In genomic region chr7:51101166-51101565, GRCm38 (mm10) we compare ENCODE assay signal across 19 mouse cellular contexts.
DNase-seq lines count a peak whose midpoint lies in the region; ATAC-seq and TF ChIP-seq lines count a peak whose summit lies in the region.
"Had no signal": no experiment of that assay in that cellular context is flagged by ENCODE, and none has a peak within 500 bp of the region (broad histone marks: within the 10 kb centered on the region; RNA-seq: fewer than 3 reads in every experiment).

No protein-coding gene starts in this region.

- H3K9ac ChIP-seq in hindbrain, embryonic 13.5 days: no peak overlapping the region
- H3K9ac ChIP-seq in hindbrain, embryonic 14.5 days: no peak overlapping the region
- H3K9ac ChIP-seq in neural tube, embryonic 13.5 days: no peak overlapping the region
- no peak overlapping the region for H3K9ac ChIP-seq in neural tube, embryonic 15.5 days (replicated peaks)
- no peak overlapping the region for H3K9ac ChIP-seq in midbrain, postnatal 0 days (replicated peaks; ENCODE audit: low read length, poor library complexity, severe bottlenecking)
- no peak overlapping the region for H3K9ac ChIP-seq in liver, embryonic 11.5 days (ENCODE audit: low read depth, low read length)
- H3K9ac ChIP-seq: embryonic facial prominence, embryonic 13.5 days; forebrain, embryonic 15.5 days; heart, embryonic 13.5 days; hindbrain, embryonic 12.5 days had no signal

- H3K36me3 ChIP-seq in hindbrain, embryonic 13.5 days: no peaks in the 10 kb centered on the region
- H3K36me3 ChIP-seq in hindbrain, embryonic 14.5 days (replicated peaks; ENCODE audit: control insufficient read depth, insufficient read depth): no peaks in the 10 kb centered on the region
- no peaks in the 10 kb centered on the region for H3K36me3 ChIP-seq in neural tube, embryonic 13.5 days
- H3K36me3 ChIP-seq in neural tube, embryonic 15.5 days: no peaks in the 10 kb centered on the region
- no peaks in the 10 kb centered on the region for H3K36me3 ChIP-seq in midbrain, postnatal 0 days (ENCODE audit: insufficient read depth, low read length)
- H3K36me3 ChIP-seq in liver, embryonic 11.5 days (ENCODE audit: control insufficient read depth, insufficient read depth, low read length): no peaks in the 10 kb centered on the region
- H3K36me3 ChIP-seq: embryonic facial prominence, embryonic 13.5 days; forebrain, embryonic 15.5 days; heart, embryonic 13.5 days; hindbrain, embryonic 12.5 days had no signal

- no peaks in the 10 kb centered on the region for H3K9me3 ChIP-seq in hindbrain, embryonic 13.5 days
- H3K9me3 ChIP-seq in hindbrain, embryonic 14.5 days (ENCODE audit: control insufficient read depth, low read length): no peaks in the 10 kb centered on the region
- H3K9me3 ChIP-seq in neural tube, embryonic 13.5 days: no peaks in the 10 kb centered on the region
- H3K9me3 ChIP-seq in neural tube, embryonic 15.5 days (replicated peaks): no peaks in the 10 kb centered on the region
- H3K9me3 ChIP-seq in midbrain, postnatal 0 days (ENCODE audit: low read length): no peaks in the 10 kb centered on the region
- no peaks in the 10 kb centered on the region for H3K9me3 ChIP-seq in liver, embryonic 11.5 days (ENCODE audit: control insufficient read depth, low read length)
- H3K9me3 ChIP-seq: embryonic facial prominence, embryonic 13.5 days; forebrain, embryonic 15.5 days; heart, embryonic 13.5 days; hindbrain, embryonic 12.5 days had no signal

- no peak overlapping the region for H3K4me2 ChIP-seq in hindbrain, embryonic 13.5 days
- H3K4me2 ChIP-seq in hindbrain, embryonic 14.5 days (replicated peaks): no peak overlapping the region
- no peak overlapping the region for H3K4me2 ChIP-seq in neural tube, embryonic 13.5 days
- no peak overlapping the region for H3K4me2 ChIP-seq in neural tube, embryonic 15.5 days
- no peak overlapping the region for H3K4me2 ChIP-seq in midbrain, postnatal 0 days (ENCODE audit: low read depth, low read length, poor library complexity, severe bottlenecking)
- H3K4me2 ChIP-seq in liver, embryonic 11.5 days: no peak overlapping the region
- H3K4me2 ChIP-seq: embryonic facial prominence, embryonic 13.5 days; forebrain, embryonic 15.5 days; heart, embryonic 13.5 days; hindbrain, embryonic 12.5 days had no signal

- peak; percentile 24; the same call in 1 of the 2 replicates for ATAC-seq in hindbrain, embryonic 13.5 days (ENCODE audit: low FRiP score)
- ATAC-seq in hindbrain, embryonic 14.5 days (ENCODE audit: low FRiP score): no peak
- ATAC-seq in neural tube, embryonic 13.5 days (ENCODE audit: low read depth): peak; percentile 43; the same call in 1 of the 2 replicates
- ATAC-seq in neural tube, embryonic 15.5 days (ENCODE audit: low FRiP score): no peak
- ATAC-seq in midbrain, postnatal 0 days (ENCODE audit: low FRiP score): no peak
- ATAC-seq in liver, embryonic 11.5 days (replicated peaks; ENCODE audit: low FRiP score): no peak
- ATAC-seq: forebrain, embryonic 15.5 days had no signal

- no peak for DNase-seq in hindbrain, embryonic 14.5 days (ENCODE audit: low spot score)
- DNase-seq in midbrain, postnatal 0 days (ENCODE audit: low spot score): peak; percentile 27
- DNase-seq in right cerebral cortex, postnatal 36 days (ENCODE audit: low spot score in 2 of 2): no peak
- DNase-seq in liver, embryonic 11.5 days (ENCODE audit: low spot score): no peak
- DNase-seq: adrenal gland, adult 8-10 months; cerebellum, adult 11-12 months; cerebellum, adult 9-10 months; cerebellum, postnatal 25 days; gastrocnemius, postnatal 36 days; heart, adult 11 months; heart, postnatal 36 days had no signal

- 61% methylated on average over 2 of the region's 2 CpGs for WGBS in hindbrain, embryonic 13.5 days
- WGBS in hindbrain, embryonic 14.5 days: 61% methylated on average over 2 of the region's 2 CpGs
- 61% methylated on average over 2 of the region's 2 CpGs for WGBS in neural tube, embryonic 13.5 days
- WGBS in neural tube, embryonic 15.5 days: 45% methylated on average over 2 of the region's 2 CpGs
- WGBS in midbrain, postnatal 0 days: 48% methylated on average over 2 of the region's 2 CpGs
- 78% methylated on average over 2 of the region's 2 CpGs for WGBS in liver, embryonic 11.5 days

- H3K27ac ChIP-seq in hindbrain, embryonic 13.5 days: no peak overlapping the region
- no peak overlapping the region for H3K27ac ChIP-seq in hindbrain, embryonic 14.5 days
- H3K27ac ChIP-seq in neural tube, embryonic 13.5 days (replicated peaks): no peak overlapping the region
- H3K27ac ChIP-seq in neural tube, embryonic 15.5 days (replicated peaks): no peak overlapping the region
- H3K27ac ChIP-seq in midbrain, postnatal 0 days (ENCODE audit: low read depth, low read length): no peak overlapping the region
- H3K27ac ChIP-seq in liver, embryonic 11.5 days (ENCODE audit: low read depth, low read length): no peak overlapping the region
- H3K27ac ChIP-seq: embryonic facial prominence, embryonic 13.5 days; forebrain, embryonic 15.5 days; heart, embryonic 13.5 days; hindbrain, embryonic 12.5 days had no signal

- no peaks in the 10 kb centered on the region for H3K27me3 ChIP-seq in hindbrain, embryonic 13.5 days
- H3K27me3 ChIP-seq in hindbrain, embryonic 14.5 days (ENCODE audit: control insufficient read depth, insufficient read depth, low read length): no peaks in the 10 kb centered on the region
- no peaks in the 10 kb centered on the region for H3K27me3 ChIP-seq in neural tube, embryonic 13.5 days
- no peaks in the 10 kb centered on the region for H3K27me3 ChIP-seq in neural tube, embryonic 15.5 days (replicated peaks)
- H3K27me3 ChIP-seq in midbrain, postnatal 0 days (ENCODE audit: insufficient read depth, low read length): no peaks in the 10 kb centered on the region
- no peaks in the 10 kb centered on the region for H3K27me3 ChIP-seq in liver, embryonic 11.5 days (replicated peaks; ENCODE audit: control insufficient read depth, insufficient read depth, low read length)
- H3K27me3 ChIP-seq: CH12.LX; embryonic facial prominence, embryonic 13.5 days; forebrain, embryonic 15.5 days; heart, embryonic 13.5 days; hindbrain, embryonic 12.5 days had no signal

- TF ChIP-seq CTCF in midbrain, postnatal 0 days (IDR thresholded peaks at IDR 0.05): no peak

- H3K4me3 ChIP-seq in hindbrain, embryonic 13.5 days: no peak overlapping the region
- H3K4me3 ChIP-seq in hindbrain, embryonic 14.5 days (replicated peaks; ENCODE audit: low read length): no peak overlapping the region
- no peak overlapping the region for H3K4me3 ChIP-seq in neural tube, embryonic 13.5 days
- no peak overlapping the region for H3K4me3 ChIP-seq in neural tube, embryonic 15.5 days (replicated peaks)
- no peak overlapping the region for H3K4me3 ChIP-seq in midbrain, postnatal 0 days (ENCODE audit: low read depth, low read length)
- no peak overlapping the region for H3K4me3 ChIP-seq in liver, embryonic 11.5 days (ENCODE audit: low read depth, low read length)
- H3K4me3 ChIP-seq: embryonic facial prominence, embryonic 13.5 days; forebrain, embryonic 15.5 days; heart, embryonic 13.5 days; hindbrain, embryonic 12.5 days had no signal

- no peaks in the 10 kb centered on the region for H3K4me1 ChIP-seq in hindbrain, embryonic 13.5 days (replicated peaks)
- no peaks in the 10 kb centered on the region for H3K4me1 ChIP-seq in hindbrain, embryonic 14.5 days (replicated peaks; ENCODE audit: control insufficient read depth, insufficient read depth, low read length)
- no peaks in the 10 kb centered on the region for H3K4me1 ChIP-seq in neural tube, embryonic 13.5 days (replicated peaks)
- H3K4me1 ChIP-seq in neural tube, embryonic 15.5 days: no peaks in the 10 kb centered on the region
- H3K4me1 ChIP-seq in midbrain, postnatal 0 days (ENCODE audit: insufficient read depth, low read length): no peaks in the 10 kb centered on the region
- H3K4me1 ChIP-seq in liver, embryonic 11.5 days (replicated peaks; ENCODE audit: control insufficient read depth, insufficient read depth, low read length): no peaks in the 10 kb centered on the region
- H3K4me1 ChIP-seq: embryonic facial prominence, embryonic 13.5 days; forebrain, embryonic 15.5 days; heart, embryonic 13.5 days; hindbrain, embryonic 12.5 days had no signal

Comparison
In these comparisons a context has a peak if more than half of its experiments do, and no peak if none do; other contexts are left out.
1. ATAC-seq: peak in hindbrain, embryonic 13.5 days (single experiment) and neural tube, embryonic 13.5 days (single experiment); none in hindbrain, embryonic 14.5 days (single experiment), neural tube, embryonic 15.5 days (single experiment), midbrain, postnatal 0 days (single experiment) and liver, embryonic 11.5 days (single experiment).